Mouse (Mus musculus) MEL (cell line): ENCODE results near the gene Cela3b. TPM values are rescaled to one million over a fixed set of nuclear protein-coding genes. Genes with fewer than 3 reads are reported as not detected.

Experiments
- DNase-seq: peaks from one replicate; pipeline ENCODE4 v3.0.0; 2011; ENCODE audit warnings: low read depth, low spot score
- H3K27ac ChIP-seq: 2 replicates; pipeline ENCODE4 v1.5.1; 2012; ENCODE audit warnings: low read depth, mild to moderate bottlenecking, control low read depth, low read length, moderate library complexity; ENCODE audit not compliant: control insufficient read depth
- H3K27me3 ChIP-seq, 2 experiments: fragments of 150-350 bp in 1 of 2; sonication (generic) in 1 of 2; 2 replicates each; pipeline ENCODE4 v1.6.1; 2012; ENCODE audit warnings: low read length in 2 of 2, mild to moderate bottlenecking in 2 of 2, improper control_type of control experiment in 1 of 2, moderate library complexity in 1 of 2; ENCODE audit not compliant: insufficient read depth in 2 of 2, control insufficient read depth in 1 of 2
- H3K36me3 ChIP-seq, 2 experiments: 2 replicates each; pipeline ENCODE4 v1.6.1; 2012 to 2014; ENCODE audit warnings: low read length in 2 of 2, improper control_type of control experiment in 1 of 2, inconsistent platforms in 1 of 2, mild to moderate bottlenecking in 1 of 2; ENCODE audit not compliant: insufficient read depth in 2 of 2, control insufficient read depth in 1 of 2
- H3K4me1 ChIP-seq, 2 experiments: fragments of 150-350 bp in 1 of 2; sonication (generic) in 1 of 2; 2 replicates each; pipeline ENCODE4 v1.6.1; 2012; ENCODE audit warnings: low read length in 2 of 2, improper control_type of control experiment in 1 of 2, mild to moderate bottlenecking in 1 of 2; ENCODE audit not compliant: insufficient read depth in 2 of 2, control insufficient read depth in 1 of 2
- H3K4me3 ChIP-seq, 2 experiments: fragments of 150-350 bp in 1 of 2; sonication (generic) in 1 of 2; 2 replicates each; pipeline ENCODE4 v1.5.1; 2012; ENCODE audit warnings: low read depth in 2 of 2, low read length in 2 of 2, mild to moderate bottlenecking in 2 of 2, moderate library complexity in 2 of 2, control low read depth in 1 of 2, improper control_type of control experiment in 1 of 2; ENCODE audit not compliant: control insufficient read depth in 1 of 2, insufficient read depth in 1 of 2
- H3K79me2 ChIP-seq: 2 replicates; pipeline ENCODE4 v1.6.1; 2012; ENCODE audit warnings: mild to moderate bottlenecking, low read length, moderate library complexity; ENCODE audit not compliant: control insufficient read depth, poor library complexity, insufficient read depth
- H3K9ac ChIP-seq: 2 replicates; pipeline ENCODE4 v1.6.1; 2012; ENCODE audit warnings: low read depth, mild to moderate bottlenecking, control low read depth, low read length, moderate library complexity; ENCODE audit not compliant: control insufficient read depth, poor library complexity, severe bottlenecking
- H3K9me3 ChIP-seq: fragments of 150-350 bp; sonication (generic); replicated peaks from 2 replicates; pipeline ENCODE4 v1.6.1; 2012; ENCODE audit warnings: mild to moderate bottlenecking, low read length, improper control_type of control experiment, moderate library complexity; ENCODE audit not compliant: insufficient read depth
- BHLHE40 ChIP-seq: IDR thresholded peaks from 2 replicates; pipeline ENCODE4 v1.6.1; 2012; ENCODE audit warnings: low read depth, mild to moderate bottlenecking, inconsistent platforms, low read length, improper control_type of control experiment, borderline replicate concordance
- CHD2 ChIP-seq: IDR thresholded peaks from 2 replicates; pipeline ENCODE4 v1.6.1; 2011; ENCODE audit warnings: low read length, improper control_type of control experiment
- CTCF ChIP-seq, 3 experiments: IDR thresholded peaks in 2 of 3; conservative IDR thresholded peaks in 1 of 3; 2 replicates each; pipeline ENCODE4 v1.5.1; 2011 to 2012; ENCODE audit warnings: low read length in 3 of 3, low read depth in 2 of 3, mild to moderate bottlenecking in 2 of 3, improper control_type of control experiment in 1 of 3, inconsistent platforms in 1 of 3, mixed read lengths in 1 of 3, moderate library complexity in 1 of 3; ENCODE audit not compliant: control insufficient read depth in 1 of 3, insufficient read depth in 1 of 3, poor library complexity in 1 of 3, severe bottlenecking in 1 of 3
- ELF1 ChIP-seq: IDR thresholded peaks from 2 replicates; pipeline ENCODE4 v1.6.1; 2014; ENCODE audit warnings: low read depth, mild to moderate bottlenecking, inconsistent platforms, low read length, improper control_type of control experiment, moderate library complexity
- HCFC1 ChIP-seq: IDR thresholded peaks from 2 replicates; pipeline ENCODE4 v1.6.1; 2012; ENCODE audit warnings: low read depth, mild to moderate bottlenecking, inconsistent platforms, low read length, improper control_type of control experiment, moderate library complexity
- KAT2A ChIP-seq: conservative IDR thresholded peaks from 2 replicates; pipeline ENCODE4 v1.6.1; 2012; ENCODE audit warnings: low read depth, low read length, improper control_type of control experiment, inconsistent platforms
- MAFK ChIP-seq: IDR thresholded peaks from 2 replicates; pipeline ENCODE4 v1.6.1; 2011; ENCODE audit warnings: low read depth, mild to moderate bottlenecking, low read length, improper control_type of control experiment, borderline replicate concordance
- MAX ChIP-seq: IDR thresholded peaks from 2 replicates; pipeline ENCODE4 v1.6.1; 2011; ENCODE audit warnings: low read length, improper control_type of control experiment
- MEF2A ChIP-seq: IDR thresholded peaks from 2 replicates; pipeline ENCODE4 v1.6.1; 2014; ENCODE audit warnings: low read depth, mild to moderate bottlenecking, inconsistent platforms, low read length, improper control_type of control experiment; ENCODE audit not compliant: poor library complexity, insufficient replicate concordance, severe bottlenecking; ENCODE audit errors: extremely low read depth
- MXI1 ChIP-seq: IDR thresholded peaks from 2 replicates; pipeline ENCODE4 v1.6.1; 2011; ENCODE audit warnings: mild to moderate bottlenecking, low read depth, low read length, improper control_type of control experiment
- MYB ChIP-seq: IDR thresholded peaks from 2 replicates; pipeline ENCODE4 v1.6.1; 2011; ENCODE audit warnings: mild to moderate bottlenecking, low read depth, low read length, improper control_type of control experiment
- NELFE ChIP-seq: IDR thresholded peaks from 2 replicates; pipeline ENCODE4 v1.6.1; 2011; ENCODE audit warnings: low read depth, low read length, improper control_type of control experiment
- RAD21 ChIP-seq: IDR thresholded peaks from 2 replicates; pipeline ENCODE4 v1.6.1; 2011; ENCODE audit warnings: mild to moderate bottlenecking, low read depth, low read length, improper control_type of control experiment
- SIN3A ChIP-seq: IDR thresholded peaks from 2 replicates; pipeline ENCODE4 v1.6.1; 2012; ENCODE audit warnings: low read length, improper control_type of control experiment, inconsistent platforms
- SMC3 ChIP-seq: IDR thresholded peaks from 2 replicates; pipeline ENCODE4 v1.6.1; 2011; ENCODE audit warnings: low read depth, low read length, improper control_type of control experiment
- TBP ChIP-seq: IDR thresholded peaks from 2 replicates; pipeline ENCODE4 v1.8.0; 2011; ENCODE audit warnings: low read depth, low read length, improper control_type of control experiment
- USF1 ChIP-seq: IDR thresholded peaks from 2 replicates; pipeline ENCODE4 v1.6.1; 2014; ENCODE audit warnings: low read depth, mild to moderate bottlenecking, inconsistent platforms, low read length, improper control_type of control experiment, moderate library complexity
- USF2 ChIP-seq, 2 experiments: IDR thresholded peaks; 2 replicates each; pipeline ENCODE4 v1.6.1; 2011 to 2012; ENCODE audit warnings: improper control_type of control experiment in 2 of 2, low read length in 2 of 2, borderline replicate concordance in 1 of 2, inconsistent platforms in 1 of 2, low read depth in 1 of 2, mild to moderate bottlenecking in 1 of 2; ENCODE audit not compliant: insufficient read depth in 1 of 2
- ZKSCAN1 ChIP-seq: IDR thresholded peaks from 2 replicates; pipeline ENCODE4 v1.6.1; 2012; ENCODE audit warnings: low read depth, mild to moderate bottlenecking, inconsistent platforms, low read length, improper control_type of control experiment, moderate library complexity
- ZMIZ1 ChIP-seq: IDR thresholded peaks from 2 replicates; pipeline ENCODE4 v1.6.1; 2012; ENCODE audit warnings: low read depth, mild to moderate bottlenecking, inconsistent platforms, low read length, improper control_type of control experiment, moderate library complexity
- ZNF384 ChIP-seq: IDR thresholded peaks from 2 replicates; pipeline ENCODE4 v1.6.1; 2012; ENCODE audit warnings: low read depth, mild to moderate bottlenecking, inconsistent platforms, low read length, improper control_type of control experiment
- polyA plus RNA-seq, 2 experiments: library from polyadenylated mRNA; stranded (reverse) in 1 of 2; unstranded in 1 of 2; fragments of >175 nt in 1 of 2; fragments of >200 nt in 1 of 2; gene quantifications; 2 replicates each; pipeline versions ENCODE4 v1.2.1 to v1.2.4; 2012; ENCODE audit warnings: low replicate concordance in 2 of 2, low read depth in 1 of 2; ENCODE audit not compliant: insufficient read length in 2 of 2, insufficient read depth in 1 of 2, missing spikeins in 1 of 2
- total RNA-seq: library from RNA; depleted of rRNA; stranded (reverse); fragments of 300-350 nt; gene quantifications from 2 replicates; pipeline ENCODE4 v1.2.3, GENCODE M21; 2012

The Cela3b gene
- total and polyA plus RNA-seq, 3 experiments, result not detected

DNA sequence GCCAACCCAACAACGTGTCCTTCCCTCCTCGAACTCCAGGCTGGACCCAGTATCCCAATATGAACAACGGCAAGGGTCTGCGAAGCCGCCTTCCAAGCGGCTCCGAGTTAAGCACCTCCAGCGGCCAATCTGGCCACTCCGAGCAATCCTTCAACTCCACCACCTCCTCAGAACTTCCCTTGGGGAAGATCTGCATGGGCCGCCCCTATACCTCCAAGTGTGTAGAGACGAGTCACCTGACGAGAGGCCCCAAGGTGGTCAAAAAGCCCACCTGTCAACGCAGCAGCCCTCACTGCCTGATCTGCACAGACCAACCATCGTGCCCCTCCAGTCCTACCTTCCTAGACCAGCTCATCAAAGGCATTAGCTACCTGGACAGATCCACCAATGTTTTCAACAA lies 24.2 kb upstream of the Cela3b start:
- no peak for TF ChIP-seq ZKSCAN1
- TF ChIP-seq SMC3, result no peak
- TF ChIP-seq MYB, result no peak
- no peak for TF ChIP-seq ELF1
- no peak for TF ChIP-seq MXI1
- TF ChIP-seq USF2 (IDR thresholded peaks at IDR 0.05; ENCODE audit: borderline replicate concordance in 1 of 2, insufficient read depth in 1 of 2, low read depth in 1 of 2, low read length in 2 of 2), result no peak
- TF ChIP-seq MEF2A, result no peak
- TF ChIP-seq KAT2A, result no peak
- TF ChIP-seq TBP, result no peak
- no peak for TF ChIP-seq MAX
- no peak for TF ChIP-seq NELFE
- no peak for TF ChIP-seq MAFK
- TF ChIP-seq HCFC1, result no peak
- no peak for TF ChIP-seq CHD2
- no peak for TF ChIP-seq BHLHE40
- no peak for TF ChIP-seq CTCF (IDR thresholded peaks at IDR 0.05 in 2 of 3, conservative IDR thresholded peaks at IDR 0.05 in 1 of 3; ENCODE audit: control insufficient read depth in 1 of 3, insufficient read depth in 1 of 3, low read depth in 2 of 3, low read length in 3 of 3, poor library complexity in 1 of 3, severe bottlenecking in 1 of 3)
- TF ChIP-seq RAD21, result no peak
- TF ChIP-seq ZNF384, result no peak
- Histone ChIP-seq H3K9me3 (no peaks in the 10 kb centered on the region), H3K4me1 (no peaks in the 10 kb centered on the region), H3K36me3 (no peaks in the 10 kb centered on the region), H3K27me3 (no peaks in the 10 kb centered on the region; a peak in 1 of 4 replicates), H3K4me3 (no peak overlapping the region), H3K79me2 (no peaks in the 10 kb centered on the region), H3K9ac (no peak overlapping the region), H3K27ac (no peak overlapping the region)
- DNase-seq, result no peak

DNA sequence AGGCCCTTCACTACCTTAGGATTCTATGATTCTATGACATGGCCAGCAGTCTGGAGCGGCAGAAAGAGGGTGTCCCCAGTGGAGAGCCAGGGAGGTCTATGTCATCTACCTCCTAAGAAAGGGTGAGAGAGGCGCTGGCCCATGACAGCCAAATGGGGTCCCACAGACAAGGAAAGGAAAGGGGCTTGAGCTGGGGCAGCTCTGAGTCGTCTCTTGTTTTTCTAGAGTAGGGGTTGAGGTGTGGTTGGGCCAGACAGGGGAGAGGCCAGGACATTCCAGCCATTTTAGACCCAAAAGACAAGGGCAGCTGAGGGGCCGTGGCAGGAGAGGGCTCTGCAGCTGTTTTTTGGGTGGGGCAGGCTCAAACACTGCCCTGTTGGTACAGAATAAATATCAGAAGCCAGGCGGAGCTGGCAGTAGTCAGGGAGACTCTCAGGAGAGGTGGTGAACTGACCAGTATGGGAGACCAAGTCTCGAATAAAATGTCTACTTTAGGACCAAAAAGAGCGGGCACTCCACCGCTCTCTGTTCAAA lies 23.0 kb upstream of the Cela3b start, which contains the start of gene 1700013G24Rik:
Gene 1700013G24Rik, plus strand, starts transcription at position 51 of the 534 bp plus-strand sequence.
- H3K79me2 ChIP-seq, result no peaks in the 10 kb centered on the region
- H3K27me3 ChIP-seq, result no peaks in the 10 kb centered on the region; a peak in 1 of 4 replicates
- no peak within 1 kb of the TSS for H3K9ac ChIP-seq
- TF ChIP-seq SIN3A, result no peak
- TF ChIP-seq MXI1, result no peak
- no peak for TF ChIP-seq USF1
- no peak for TF ChIP-seq RAD21
- TF ChIP-seq MEF2A, result no peak
- no peak for TF ChIP-seq ZMIZ1
- no peak for TF ChIP-seq MAFK
- H3K4me3 ChIP-seq, result no peak within 1 kb of the TSS
- no peaks in the 10 kb centered on the region for H3K4me1 ChIP-seq
- H3K36me3 ChIP-seq, result no peaks in the 10 kb centered on the region
- H3K9me3 ChIP-seq, result no peaks in the 10 kb centered on the region
- DNase-seq, result no peak
- H3K27ac ChIP-seq, result no peak within 1 kb of the TSS
